Mouse (Mus musculus) CD8-positive naive resting alpha-beta T cell, adult 2 months (primary cell): ENCODE results near the gene Lypd6b.

Experiments
- DNase-seq, 2 experiments: peaks; one replicate each; pipeline ENCODE4 v3.0.0; 2022; ENCODE audit warnings: low read depth in 2 of 2, low spot score in 2 of 2

Lypd6b gene

DNA sequence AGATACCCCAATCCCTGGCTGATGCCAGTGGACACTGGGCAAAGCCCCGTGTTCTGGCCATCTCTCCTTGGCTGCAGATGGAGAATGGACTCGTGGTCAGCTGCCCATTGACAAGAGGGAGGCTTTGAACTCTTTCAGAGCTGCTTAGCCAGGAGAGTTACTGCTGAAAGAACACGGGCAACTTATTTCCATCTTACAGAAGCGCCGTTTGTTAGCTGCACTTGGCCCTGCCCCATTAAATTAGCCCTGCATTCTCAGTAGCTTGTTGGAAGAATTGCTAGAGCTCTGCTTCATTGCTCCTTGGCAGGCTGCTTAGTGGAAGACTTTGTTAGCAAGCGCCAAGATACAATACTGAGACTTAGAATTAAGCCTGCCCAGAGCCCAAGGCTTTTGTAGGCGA lies 81.6 kb downstream of the Lypd6b start:
- DNase-seq: no peak

DNA sequence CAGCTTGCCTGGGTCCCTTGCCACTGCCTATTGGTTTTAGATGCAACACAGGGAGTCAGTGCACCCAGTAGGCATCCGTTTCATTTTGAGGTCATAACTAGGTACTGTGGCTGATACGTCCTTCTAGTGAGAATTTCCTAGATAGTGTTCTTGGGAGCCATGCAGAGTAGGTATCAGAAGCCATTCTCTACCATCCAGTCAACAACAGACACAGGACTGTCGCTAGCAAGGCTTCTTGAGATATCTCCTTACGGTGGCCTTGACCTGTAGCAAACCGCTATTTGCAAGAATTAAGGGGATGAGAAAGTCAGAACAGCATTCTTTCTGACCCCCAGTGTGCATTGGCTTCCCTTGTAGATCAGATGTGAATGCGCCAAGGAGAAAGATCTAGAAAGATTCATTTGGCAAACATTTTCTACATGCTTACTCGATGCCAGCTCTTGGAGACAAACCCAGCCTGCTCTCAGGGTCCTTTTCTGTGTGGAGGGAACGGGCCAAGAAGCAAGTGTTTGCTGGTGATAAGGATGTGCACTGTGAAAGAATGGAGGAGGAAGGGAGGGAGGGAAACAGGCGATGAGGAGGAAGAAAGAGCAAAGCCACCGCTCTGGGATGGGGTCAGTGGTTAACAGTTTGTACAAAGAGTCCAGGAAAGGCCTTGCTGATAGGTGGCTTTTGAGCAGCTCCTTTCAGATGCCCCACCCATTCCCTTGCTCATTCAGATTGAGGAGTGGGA lies 82.5 kb downstream of the Lypd6b start:
- no peak for DNase-seq

DNA sequence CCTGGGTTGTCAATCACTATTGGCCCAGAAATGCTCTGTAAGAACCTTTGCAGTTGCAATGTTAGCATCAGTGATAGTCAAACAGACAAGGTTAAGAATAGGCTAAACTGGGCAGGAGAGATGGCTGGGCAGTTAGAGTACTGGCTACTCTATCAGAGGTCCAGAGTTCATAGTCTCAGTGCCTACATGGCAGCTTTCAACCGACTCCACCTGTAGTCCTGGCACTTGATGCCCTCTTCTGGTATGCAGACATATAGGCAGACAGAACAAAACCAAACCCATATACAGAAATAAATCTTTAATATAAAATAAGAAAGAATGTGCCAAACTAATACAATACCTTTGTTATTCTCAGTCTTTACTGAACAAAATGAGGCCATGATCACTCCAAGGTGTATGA lies 83.5 kb downstream of the Lypd6b start:
- no peak for DNase-seq

DNA sequence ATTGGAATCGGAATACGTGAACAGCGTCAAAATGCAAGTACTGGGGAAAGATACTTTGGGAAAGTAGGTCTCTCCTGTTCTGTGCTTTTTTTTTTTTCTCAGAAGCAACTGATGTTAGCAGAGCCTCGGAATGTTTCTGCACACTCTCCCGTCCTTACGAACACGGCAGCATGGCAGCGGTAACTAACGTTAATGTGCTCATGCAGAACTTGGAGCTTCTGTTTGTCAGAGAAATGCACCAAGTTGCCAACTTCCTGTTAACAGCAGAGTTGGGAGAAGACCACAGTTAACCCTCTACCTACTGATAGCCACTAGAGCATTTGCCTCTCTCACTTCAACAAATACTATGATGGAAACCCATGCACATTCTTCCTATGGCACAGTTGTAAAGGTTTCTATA lies 93.0 kb downstream of the Lypd6b start:
- no peak for DNase-seq

DNA sequence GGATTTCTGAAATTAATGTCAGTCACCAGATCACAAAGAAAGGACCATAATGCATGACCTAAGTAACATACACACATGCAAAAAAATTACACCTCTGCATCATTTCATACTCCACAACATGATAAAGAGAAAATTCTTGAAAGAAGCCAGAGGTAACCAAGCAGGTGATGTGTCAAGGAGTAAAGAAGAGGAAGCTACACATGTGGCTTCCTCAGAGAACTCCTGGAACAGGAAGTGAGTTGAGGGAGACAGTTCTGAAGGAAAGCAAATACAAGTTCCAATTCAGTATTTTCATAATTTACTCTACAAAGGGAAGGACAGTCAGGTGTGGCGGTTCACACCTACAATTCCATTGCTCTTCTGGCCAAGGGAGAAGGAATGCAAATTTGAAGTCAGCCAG lies 93.5 kb downstream of the Lypd6b start:
- no peak for DNase-seq

DNA sequence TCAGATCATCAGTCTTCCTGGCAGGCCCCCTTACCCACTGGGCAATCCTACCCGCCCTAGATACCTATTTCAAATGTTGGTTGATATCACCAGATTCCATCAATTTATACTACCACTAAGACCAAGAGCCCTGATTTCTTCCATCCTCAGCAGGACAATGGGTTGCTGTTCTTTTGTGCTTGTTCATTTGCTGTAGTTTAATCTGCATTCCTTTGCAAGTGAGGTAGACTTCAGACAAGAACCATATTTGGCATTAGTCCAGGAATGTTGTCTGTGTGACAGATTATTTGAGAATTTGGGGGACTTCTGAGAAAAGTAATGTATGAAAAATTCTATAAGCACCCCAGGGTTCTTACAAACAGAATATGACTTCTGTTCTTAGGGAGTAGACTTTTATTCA lies 95.0 kb downstream of the Lypd6b start:
- no peak for DNase-seq

DNA sequence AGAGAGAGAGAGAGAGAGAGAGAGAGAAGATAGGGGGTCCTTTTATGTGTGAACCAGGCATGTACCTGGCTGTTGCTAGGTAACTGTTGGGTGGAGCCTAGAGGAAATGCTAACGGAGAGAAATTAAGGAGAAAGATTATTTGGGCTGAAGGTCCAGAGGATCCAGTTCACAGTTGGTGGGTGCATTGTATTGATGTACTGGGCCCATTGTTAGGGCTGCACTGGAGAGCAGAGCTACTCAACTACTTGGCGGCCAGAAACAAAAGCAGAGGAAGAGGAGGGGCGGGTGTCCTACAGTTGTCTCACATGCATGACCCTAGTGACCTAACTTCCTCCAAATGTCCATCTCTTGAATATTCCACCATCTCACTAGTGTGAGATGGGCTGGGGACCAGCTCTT lies 96.5 kb downstream of the Lypd6b start:
- no peak for DNase-seq

DNA sequence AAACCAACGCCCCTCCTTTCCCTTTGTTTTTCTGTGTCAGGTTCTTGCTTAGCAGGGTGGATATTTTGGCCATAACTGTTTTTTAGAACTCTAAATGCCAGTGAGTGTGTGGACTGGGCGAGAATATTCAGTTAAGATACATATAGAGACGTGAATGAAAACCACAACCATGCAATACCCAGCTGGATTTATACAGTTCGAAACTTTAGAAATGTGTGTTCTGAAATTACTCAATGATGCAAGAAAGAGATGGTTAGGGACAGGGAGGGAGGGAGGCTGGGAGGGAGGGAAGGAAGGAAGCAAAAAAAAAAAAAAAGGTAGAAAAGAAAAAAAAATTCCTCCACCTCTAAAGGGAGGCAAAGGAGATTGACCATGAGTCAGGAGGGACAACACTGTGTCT lies 98.7 kb downstream of the Lypd6b start:
- DNase-seq: no peak

DNA sequence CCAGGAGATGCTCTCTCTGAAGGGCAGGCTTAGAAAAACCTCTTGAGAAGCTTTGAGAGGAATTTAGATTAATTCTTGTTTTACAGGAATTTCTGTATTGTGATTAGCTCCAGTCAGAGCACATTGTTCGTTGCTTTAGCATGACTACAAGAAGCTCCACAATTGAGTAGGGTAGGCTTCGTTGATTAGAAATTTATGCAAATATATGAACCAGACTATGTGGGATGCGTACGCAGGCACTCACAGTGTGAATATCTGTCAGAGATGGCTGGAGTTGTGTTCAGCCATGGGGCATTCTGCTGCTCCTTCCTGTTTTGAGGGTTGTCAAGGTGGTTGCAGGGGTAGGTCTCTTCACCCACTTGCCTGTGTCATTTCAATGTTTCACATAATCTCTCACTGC lies 100.9 kb downstream of the Lypd6b start:
- no peak for DNase-seq

DNA sequence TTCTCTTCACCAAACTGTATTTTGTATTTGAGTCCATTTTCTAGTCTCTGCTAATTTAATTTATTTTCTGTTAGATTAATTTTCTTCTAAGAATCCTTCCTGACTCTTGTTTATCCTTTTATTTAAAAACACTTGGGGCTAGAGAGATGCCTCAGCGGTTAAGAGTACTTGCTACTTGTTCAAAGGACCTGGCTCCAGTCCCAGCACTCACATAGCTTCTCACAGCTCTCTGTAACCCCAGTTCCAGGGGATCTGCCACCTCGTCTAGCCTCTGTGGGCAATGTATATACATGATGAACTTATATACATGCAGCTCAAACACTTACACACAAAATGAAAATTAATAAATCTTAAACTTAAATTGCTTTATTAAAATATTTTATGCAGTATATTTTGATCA lies 103.2 kb downstream of the Lypd6b start:
- DNase-seq: no peak

DNA sequence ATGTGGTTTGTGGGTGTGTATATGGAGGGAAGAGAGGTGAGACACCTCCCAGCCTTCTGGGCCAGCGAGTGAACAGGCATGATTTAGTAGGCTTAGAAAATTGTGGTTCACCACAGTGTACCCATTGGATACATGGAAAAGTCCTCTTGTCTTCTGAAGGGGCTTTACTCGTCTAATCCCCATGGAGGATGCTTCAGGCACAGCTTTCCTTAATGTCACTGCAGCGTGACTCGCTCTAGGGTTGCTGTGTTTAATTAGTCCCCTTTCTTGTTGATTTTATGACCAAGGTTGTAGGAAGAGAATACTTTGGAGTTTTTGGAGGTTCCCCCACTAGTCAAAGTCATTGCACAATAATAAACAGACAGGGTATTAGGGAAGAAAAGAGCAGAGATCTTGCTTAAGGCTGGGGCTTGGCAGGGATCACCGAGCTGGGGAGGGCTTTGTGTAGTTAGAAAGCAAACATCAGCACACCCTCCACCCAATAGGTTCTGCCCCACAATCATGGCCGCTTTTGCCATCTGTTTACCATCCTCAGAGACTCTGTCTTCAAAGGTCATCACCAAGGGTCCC lies 122.4 kb downstream of the Lypd6b start:
- DNase-seq: no peak

DNA sequence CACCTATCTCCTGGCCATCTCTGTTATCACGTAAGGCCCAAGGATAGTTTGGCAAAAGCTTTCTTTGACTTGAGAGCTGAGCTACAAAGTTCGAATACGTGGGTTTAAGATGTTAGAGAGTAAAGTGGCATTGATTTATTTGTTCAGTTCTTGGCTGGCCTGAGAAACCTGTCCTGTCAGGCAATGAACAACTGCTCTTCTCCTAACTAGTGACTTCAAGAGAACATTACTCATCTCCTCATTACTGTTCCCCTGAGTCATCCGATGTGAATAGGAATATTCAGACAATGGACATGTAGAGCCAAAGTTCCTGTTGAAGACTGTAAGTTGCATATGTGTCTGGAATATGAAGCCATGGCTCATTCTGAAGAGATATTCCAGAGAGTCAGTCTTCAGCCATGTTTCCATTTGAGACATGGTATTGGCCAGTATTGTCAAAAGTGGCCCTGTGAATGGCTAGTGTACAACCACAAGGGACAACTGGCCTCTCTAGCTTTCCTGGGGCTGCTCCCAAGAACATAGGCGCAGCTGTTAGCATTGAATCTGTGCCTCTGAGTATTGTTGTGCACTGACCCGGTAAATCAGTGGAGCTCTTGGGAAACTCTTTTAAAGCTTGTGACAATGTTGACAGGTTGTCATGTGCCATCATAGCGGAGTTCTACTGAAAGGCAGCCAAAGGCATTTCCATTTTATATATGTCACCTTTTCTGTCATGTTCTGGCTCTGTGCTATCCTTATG lies 124.0 kb downstream of the Lypd6b start:
- DNase-seq: no peak

DNA sequence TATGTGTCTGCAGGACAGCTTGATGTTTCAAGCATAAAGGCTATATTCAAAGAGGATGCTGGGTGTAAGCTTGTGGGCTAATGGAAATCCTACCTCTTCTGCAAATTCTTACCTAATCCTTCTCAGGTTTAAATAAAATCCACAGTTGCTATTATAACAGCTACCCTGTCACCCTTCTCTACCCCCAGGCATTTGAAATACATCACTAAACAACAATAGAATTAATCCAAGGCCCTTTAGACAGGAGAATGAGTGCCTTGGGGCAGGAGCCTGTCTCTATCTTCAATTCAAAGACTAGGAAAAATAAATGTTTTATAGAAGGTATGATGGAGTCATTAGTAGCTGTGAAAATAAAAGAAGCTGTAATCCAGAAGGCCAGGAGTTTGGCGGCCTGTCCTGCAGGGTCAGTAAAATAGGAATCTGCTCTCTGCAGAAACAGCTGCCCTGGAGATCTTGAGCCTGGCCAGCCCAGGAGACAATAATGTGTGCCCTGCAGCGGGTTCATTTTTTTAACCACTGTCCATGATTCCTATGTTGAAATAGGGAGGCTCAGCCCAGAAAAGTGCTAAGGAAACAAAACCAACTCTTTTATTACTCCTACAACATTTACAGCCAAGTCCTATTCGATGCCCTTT lies 124.9 kb downstream of the Lypd6b start:
- no peak for DNase-seq

DNA sequence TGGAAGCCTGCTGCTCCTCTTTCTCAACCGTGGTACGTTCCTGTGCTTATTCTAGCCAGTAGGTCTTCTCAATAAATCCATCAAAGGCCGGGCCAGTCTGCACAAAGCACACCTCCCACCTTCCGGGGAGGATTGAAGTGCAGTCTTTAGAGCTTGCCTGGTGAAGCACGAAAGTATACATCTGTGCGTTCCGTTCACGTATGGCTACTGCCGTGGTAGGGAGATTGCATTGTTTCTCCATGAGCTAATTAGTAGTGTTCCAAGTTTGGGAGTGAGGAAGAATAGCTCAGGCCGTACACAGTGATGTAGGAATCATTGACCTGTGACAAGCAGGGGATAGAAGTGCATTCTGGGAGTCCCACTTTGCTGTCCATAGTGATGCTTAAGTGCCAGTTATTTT lies 130.0 kb downstream of the Lypd6b start:
- no peak for DNase-seq

DNA sequence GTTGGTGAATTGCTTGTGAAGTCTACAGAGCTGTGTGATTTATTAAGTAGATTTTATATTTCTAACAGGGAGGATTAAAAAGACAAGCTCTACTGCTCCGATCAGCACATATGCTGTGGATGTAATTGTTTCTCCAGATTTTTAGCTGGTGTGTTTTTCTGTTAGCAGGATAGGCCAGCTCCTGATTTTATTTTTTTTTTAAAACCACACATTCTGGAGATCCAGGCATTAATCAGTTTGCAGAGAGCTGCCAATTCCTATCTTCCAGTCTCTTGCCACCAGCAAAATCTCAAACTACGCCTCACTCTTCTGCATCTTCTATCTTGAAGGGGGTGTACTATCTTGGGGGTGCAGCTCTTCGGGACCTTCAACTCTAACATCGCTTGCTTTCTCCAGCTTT lies 130.6 kb downstream of the Lypd6b start:
- DNase-seq: no peak

DNA sequence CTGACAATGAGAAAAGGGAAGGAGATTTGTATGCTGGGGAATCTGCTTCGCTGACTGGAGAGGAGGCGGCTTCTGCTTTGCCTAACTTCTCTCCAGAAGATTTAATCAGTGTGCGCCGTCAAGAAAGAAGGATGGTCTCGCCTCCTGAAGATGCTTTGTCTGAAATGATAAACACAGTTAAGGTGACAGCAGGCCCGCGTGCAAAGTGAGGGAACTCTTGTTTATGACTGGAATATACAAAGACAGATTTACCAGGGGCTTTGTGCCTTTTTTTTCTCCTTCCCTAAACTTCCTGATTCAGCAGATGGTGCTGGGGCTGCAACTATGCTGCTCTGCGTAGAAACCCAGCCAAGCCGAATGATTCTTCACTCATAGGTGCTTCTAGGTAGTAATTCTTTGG lies 131.2 kb downstream of the Lypd6b start:
- no peak for DNase-seq

DNA sequence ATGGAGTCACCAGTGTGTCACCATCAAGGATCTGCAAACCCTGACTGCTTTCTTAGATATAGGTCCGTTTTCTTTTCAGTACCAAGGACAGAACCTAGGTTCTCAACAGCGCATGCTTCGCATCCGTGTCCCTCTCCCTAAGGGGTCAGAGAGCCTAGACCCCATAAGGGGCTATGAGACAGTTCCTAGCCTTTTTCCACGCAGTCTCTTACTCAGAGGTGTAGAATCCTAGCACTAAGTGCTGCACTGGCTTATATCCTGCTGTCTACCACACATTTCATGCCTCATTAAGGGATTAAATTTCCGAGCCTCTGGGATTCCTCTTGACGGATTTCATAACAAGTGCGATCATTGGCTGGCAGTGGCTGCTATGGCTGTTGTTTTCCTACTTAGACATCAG lies 134.5 kb downstream of the Lypd6b start:
- no peak for DNase-seq

DNA sequence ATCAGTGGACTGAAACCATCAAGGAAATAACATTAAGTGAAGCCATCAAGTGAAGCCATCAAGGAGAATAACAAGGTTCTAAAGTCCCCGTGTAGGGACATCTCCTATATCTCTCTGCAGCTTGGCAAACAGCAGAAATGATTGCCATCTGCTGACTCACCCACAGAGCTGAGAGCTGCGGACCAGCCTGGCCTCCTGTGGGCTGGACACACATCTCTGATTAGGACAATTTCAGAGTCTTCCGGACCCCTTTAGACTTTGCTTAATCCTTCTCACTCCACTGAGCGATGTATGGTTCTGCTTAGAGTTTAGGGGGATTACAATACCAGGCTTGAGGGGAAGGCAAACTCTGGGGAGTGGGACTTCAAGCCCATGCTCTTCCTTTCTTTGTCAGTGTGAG lies 135.3 kb downstream of the Lypd6b start:
- no peak for DNase-seq

DNA sequence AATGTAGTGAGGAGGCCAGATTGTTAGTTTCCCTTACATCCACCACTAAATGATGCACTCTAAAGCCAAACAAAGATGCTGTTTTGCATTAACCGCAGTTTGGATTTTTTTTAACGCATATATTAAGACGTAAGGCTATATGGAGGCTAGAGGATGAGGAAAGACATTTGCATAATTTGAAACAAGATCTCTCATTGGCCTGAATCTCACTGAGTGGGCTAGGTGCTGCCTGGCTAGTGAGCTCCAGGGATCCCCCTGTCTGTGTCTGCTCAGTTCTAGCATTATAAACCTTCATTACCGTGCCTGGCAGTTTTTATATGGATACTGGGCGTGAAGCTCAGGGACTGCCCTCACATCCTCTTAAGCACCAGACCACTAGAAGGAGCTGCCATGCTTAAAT lies 138.7 kb downstream of the Lypd6b start:
- DNase-seq: no peak

DNA sequence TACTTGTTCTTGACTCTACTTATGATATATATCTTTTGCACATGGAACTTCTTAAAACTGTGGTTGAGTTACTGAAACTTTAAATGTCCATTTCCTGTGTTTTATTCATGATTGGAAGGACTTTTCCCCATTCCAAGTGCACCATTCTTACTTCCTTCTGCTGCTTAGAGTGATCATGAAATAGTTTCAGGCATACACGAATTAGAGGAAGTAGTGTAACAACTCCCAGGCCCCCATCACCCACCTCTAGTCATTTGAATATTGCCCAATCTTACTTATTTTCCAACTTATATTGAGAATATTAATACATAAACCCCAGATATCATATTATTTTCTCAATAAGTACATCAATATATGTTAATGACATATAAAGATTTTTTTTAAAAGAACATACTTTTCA lies 139.9 kb downstream of the Lypd6b start:
- DNase-seq: no peak

DNA sequence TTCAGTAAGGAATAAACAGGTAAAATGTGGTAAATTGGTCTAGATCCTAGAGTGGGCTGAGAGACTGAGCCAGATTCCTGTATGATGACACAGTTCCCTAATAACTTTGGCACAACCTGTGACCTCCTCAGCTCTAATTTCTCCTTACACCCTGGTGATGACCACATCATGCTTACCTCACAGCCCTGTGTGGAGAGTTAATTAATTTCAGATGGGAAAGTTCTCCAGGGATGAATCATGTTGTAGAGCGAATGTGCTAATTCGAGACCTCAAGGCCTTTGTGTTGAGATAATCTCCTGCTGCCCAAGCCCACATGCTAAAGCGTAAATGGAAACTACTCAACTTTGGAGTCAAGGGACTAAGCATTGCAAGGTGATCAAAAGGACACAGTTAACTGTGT lies 142.4 kb downstream of the Lypd6b start:
- no peak for DNase-seq

DNA sequence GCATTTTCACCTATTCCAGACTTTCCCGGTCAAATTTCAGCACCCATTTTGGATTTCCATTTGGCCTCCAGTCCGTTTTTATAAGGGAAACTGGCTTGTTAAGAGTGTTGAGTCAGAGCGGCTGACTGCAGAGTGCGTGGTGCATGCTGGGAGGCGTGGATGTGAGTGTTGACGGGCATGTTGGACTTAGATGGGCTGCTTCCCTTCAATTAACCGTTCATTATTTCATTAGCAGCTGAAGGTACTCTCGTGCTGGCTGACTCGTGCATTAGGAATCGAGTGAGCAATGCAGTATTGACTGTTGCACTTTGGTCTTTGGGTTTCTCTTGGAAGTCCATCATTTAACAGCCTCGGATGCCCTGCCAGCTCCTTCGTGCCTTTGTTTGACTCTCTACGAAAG lies 150.1 kb downstream of the Lypd6b start:
- DNase-seq: no peak
